Mouse (Mus musculus): ENCODE results near the gene Vps26b. TPM values are rescaled to one million over a fixed set of nuclear protein-coding genes. Genes with fewer than 3 reads are reported as not detected.
A peak's percentile ranks its signal among the peaks of the same experiment; 100 is the strongest.

The Vps26b gene
- polyA plus RNA-seq (2014; fragmentation: Nextera tagmentation; extraction: Ambion mirVana): 24.1 and 42.3 TPM in 2 replicates

DNA sequence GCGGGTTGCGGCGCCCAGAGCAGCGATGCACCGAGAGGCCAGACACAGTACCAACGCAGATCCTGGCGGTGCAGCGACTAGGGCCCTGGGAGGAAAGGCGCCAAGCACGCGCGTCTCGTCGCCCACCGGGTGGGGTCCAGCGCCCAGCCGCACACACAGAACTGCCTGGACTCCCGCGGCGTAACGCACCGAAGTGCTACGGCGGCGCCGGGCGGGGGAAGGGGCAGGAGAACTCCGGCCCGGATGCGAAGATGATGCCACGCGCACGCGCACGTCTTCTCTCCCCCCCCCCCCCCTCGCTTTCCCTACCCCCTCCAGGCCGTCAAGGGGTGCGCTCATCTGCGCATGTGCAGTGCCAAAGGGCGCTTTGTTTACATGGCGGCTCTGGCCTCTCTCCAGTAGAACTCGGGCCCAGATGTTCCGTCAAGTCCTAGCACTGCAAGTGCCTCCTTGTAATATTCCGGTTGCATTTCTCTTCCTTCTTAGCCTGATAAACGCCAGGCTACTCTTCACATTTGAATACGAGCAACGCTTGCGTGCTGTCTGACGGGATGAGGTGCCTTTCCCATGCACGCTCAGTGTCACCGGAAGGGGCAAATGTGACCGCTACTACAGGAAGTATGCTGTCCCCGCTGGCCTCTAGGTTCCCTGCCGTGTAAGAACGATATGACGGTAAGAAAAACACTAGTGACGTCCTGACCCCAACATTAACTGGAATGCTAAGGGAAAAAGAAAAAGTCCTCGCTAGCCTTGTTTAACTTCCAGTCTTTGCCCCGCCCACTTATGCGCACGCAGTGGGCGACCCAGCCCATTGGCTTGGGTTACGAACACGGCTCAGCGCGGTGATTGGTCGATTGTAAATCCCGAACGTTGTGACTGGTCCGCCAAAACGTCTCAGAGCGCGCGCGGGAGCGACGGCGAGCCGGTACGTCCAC lies at the start of gene Vps26b, which contains the start of gene Ncapd3:
Vps26b (minus strand) TSS at position 238 of the 935 bp plus-strand sequence.
Ncapd3 (plus strand) TSS at position 348 of the 935 bp plus-strand sequence.
- H3K27me3 ChIP-seq (ENCODE audit: control insufficient read depth, insufficient read depth, low read length): no peaks in the 10 kb centered on the region
- peak; percentile 95 for ATAC-seq (ENCODE audit: low FRiP score, low TSS enrichment)
- no peaks in the 10 kb centered on the region for H3K9me3 ChIP-seq (ENCODE audit: control insufficient read depth, low read length)
- WGBS: under 1% methylated on average over 73 of the region's 80 CpGs
- peak within 1 kb of the TSS; percentile 97 for H3K4me3 ChIP-seq (ENCODE audit: low read length)
- peak within 1 kb of the TSS; percentile 94 for H3K9ac ChIP-seq (ENCODE audit: low read depth, low read length)
- peaks cover 4% of the 10 kb centered on the region; the same call in 1 of the 2 replicates for H3K36me3 ChIP-seq (ENCODE audit: control insufficient read depth, insufficient read depth, low read length)
- peaks cover 29% of the 10 kb centered on the region for H3K4me1 ChIP-seq (ENCODE audit: control insufficient read depth, insufficient read depth, low read length)
- H3K4me2 ChIP-seq (replicated peaks; ENCODE audit: low read depth, low read length): peak within 1 kb of the TSS; percentile 88
- peak within 1 kb of the TSS; percentile 90 for H3K27ac ChIP-seq (ENCODE audit: low read depth, low read length)

DNA sequence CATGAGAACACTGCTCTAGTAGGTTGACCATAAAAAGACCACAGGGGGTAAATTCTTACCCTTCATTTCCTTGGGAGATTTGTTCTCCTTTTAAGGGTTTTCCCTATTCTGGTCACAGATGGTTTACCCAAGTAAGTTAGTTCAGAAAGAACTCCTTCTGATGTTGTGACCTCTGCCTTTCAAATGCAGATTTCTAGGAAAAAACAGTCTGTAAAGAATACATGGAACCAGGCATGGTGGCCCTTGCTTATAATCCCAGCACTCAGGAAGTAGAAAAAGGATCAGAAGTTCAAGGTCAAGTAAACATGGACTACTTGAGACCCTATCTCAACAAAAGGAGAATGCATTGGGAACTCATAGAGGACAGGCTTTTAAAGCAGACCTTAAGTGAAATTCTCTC lies 45.9 kb upstream of the Vps26b start:
- no peaks in the 10 kb centered on the region for H3K9me3 ChIP-seq (ENCODE audit: control insufficient read depth, low read length)

DNA sequence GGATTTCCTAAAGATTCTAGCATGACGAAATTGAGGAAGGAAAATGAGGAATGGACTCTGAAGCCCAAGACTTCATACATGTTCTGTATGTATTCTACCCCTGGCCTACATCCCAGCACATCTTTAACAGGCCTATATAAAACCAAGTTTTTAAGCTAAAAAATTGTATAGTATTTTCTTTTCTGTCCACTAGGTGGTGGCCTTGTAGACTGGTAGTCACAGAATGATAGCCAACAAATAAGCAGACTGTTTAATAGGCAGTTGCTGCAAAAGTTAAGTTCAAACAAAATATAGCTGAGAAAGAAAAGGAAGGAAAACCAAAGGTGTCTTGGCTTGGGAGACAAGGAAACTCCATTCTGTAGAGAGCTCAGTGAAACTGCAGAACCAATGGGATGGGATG lies 44.8 kb upstream of the Vps26b start:
- WGBS: 84% methylated on average over 1 of the region's 1 CpGs
- Histone ChIP-seq H3K27me3 (ENCODE audit: control insufficient read depth, insufficient read depth, low read length) (no peaks in the 10 kb centered on the region), H3K4me2 (replicated peaks; ENCODE audit: low read depth, low read length) (no peak overlapping the region), H3K4me3 (ENCODE audit: low read length) (no peak overlapping the region), H3K9me3 (ENCODE audit: control insufficient read depth, low read length) (no peaks in the 10 kb centered on the region), H3K36me3 (ENCODE audit: control insufficient read depth, insufficient read depth, low read length) (peaks cover 79% of the 10 kb centered on the region), H3K9ac (ENCODE audit: low read depth, low read length) (no peak overlapping the region), H3K27ac (ENCODE audit: low read depth, low read length) (no peak overlapping the region), H3K4me1 (ENCODE audit: control insufficient read depth, insufficient read depth, low read length) (no peaks in the 10 kb centered on the region)
- ATAC-seq (ENCODE audit: low FRiP score, low TSS enrichment): no peak

More for the DNA sequence above, 45.9 kb upstream of the Vps26b start:
- H3K27ac ChIP-seq (ENCODE audit: low read depth, low read length): no peak overlapping the region
- ATAC-seq (ENCODE audit: low FRiP score, low TSS enrichment): no peak
- no peak overlapping the region for H3K9ac ChIP-seq (ENCODE audit: low read depth, low read length)
- H3K36me3 ChIP-seq (ENCODE audit: control insufficient read depth, insufficient read depth, low read length): peaks cover 72% of the 10 kb centered on the region
- H3K4me3 ChIP-seq (ENCODE audit: low read length): no peak overlapping the region
- no peaks in the 10 kb centered on the region for H3K4me1 ChIP-seq (ENCODE audit: control insufficient read depth, insufficient read depth, low read length)
- no peaks in the 10 kb centered on the region for H3K27me3 ChIP-seq (ENCODE audit: control insufficient read depth, insufficient read depth, low read length)
- H3K4me2 ChIP-seq (replicated peaks; ENCODE audit: low read depth, low read length): no peak overlapping the region

DNA sequence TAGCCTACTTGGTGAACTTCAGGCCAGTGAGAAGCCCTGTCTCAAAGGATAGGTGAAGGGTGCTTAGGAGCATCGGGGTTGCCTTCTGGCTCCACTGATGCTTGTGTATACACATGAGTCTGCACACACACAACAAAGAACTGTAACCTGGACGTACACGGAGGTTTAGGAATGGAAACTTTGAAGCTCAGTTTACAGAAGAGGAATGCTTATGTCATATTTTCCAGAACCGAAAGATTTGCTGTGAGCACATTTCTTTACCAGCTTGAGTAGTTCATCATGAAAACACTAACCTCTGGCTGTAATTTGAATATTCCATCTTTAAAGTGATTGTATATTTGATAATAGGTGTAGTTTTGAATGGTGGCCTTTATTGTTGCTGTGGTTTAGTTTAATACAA lies 41.0 kb upstream of the Vps26b start:
- WGBS: 94% methylated on average over 4 of the region's 4 CpGs
- no peak for ATAC-seq (ENCODE audit: low FRiP score, low TSS enrichment)
- peaks cover 89% of the 10 kb centered on the region for H3K36me3 ChIP-seq (ENCODE audit: control insufficient read depth, insufficient read depth, low read length)

DNA sequence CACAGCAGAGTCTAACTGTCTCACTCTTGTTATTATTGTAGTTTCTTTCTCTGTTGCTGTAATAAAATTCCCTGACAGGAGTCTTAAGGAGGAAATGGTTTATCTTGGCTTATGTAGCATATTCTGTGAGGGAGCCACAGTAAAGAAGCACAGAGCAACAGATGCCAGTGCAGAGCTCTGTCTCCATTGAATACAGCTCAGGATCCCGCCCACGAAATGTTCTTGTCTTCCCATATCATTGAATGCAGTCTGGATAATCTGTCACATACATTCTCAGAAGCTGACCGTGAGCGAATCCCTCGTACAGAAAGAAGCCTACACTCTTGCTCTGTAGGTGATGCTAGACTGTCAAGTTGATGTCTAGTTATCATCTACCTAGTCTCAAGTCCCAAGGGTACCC lies 28.5 kb upstream of the Vps26b start:
- Histone ChIP-seq H3K9me3 (ENCODE audit: control insufficient read depth, low read length) (no peaks in the 10 kb centered on the region), H3K4me1 (ENCODE audit: control insufficient read depth, insufficient read depth, low read length) (no peaks in the 10 kb centered on the region), H3K4me2 (replicated peaks; ENCODE audit: low read depth, low read length) (no peak overlapping the region), H3K36me3 (ENCODE audit: control insufficient read depth, insufficient read depth, low read length) (peaks cover 82% of the 10 kb centered on the region), H3K27me3 (ENCODE audit: control insufficient read depth, insufficient read depth, low read length) (no peaks in the 10 kb centered on the region), H3K4me3 (ENCODE audit: low read length) (no peak overlapping the region), H3K9ac (ENCODE audit: low read depth, low read length) (no peak overlapping the region), H3K27ac (ENCODE audit: low read depth, low read length) (no peak overlapping the region)
- no peak for ATAC-seq (ENCODE audit: low FRiP score, low TSS enrichment)
- WGBS: 83% methylated on average over 5 of the region's 5 CpGs

More for the DNA sequence above, 41.0 kb upstream of the Vps26b start:
- H3K4me2 ChIP-seq (replicated peaks; ENCODE audit: low read depth, low read length): no peak overlapping the region
- H3K27me3 ChIP-seq (ENCODE audit: control insufficient read depth, insufficient read depth, low read length): no peaks in the 10 kb centered on the region
- no peak overlapping the region for H3K27ac ChIP-seq (ENCODE audit: low read depth, low read length)
- H3K4me1 ChIP-seq (ENCODE audit: control insufficient read depth, insufficient read depth, low read length): no peaks in the 10 kb centered on the region
- H3K9me3 ChIP-seq (ENCODE audit: control insufficient read depth, low read length): no peaks in the 10 kb centered on the region
- no peak overlapping the region for H3K4me3 ChIP-seq (ENCODE audit: low read length)
- no peak overlapping the region for H3K9ac ChIP-seq (ENCODE audit: low read depth, low read length)

DNA sequence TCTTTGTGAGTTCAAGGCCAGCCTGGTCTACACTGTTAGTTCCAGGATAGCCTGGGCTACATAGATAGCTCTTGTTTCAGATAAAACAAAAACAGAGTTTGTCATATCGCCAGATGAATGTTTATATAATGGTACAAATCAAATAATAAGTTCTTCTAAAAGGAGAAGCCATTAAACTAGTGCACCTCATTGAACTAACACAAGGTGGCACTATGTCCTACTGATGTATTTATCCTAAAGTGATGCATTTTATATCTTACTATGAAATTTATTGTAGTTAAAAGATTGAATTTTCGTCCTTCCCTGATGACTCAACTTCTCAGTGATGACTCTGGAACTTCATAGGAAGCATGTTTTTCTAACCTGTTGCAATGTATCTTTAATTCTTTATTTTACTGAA lies 19.6 kb upstream of the Vps26b start:
- H3K27me3 ChIP-seq (ENCODE audit: control insufficient read depth, insufficient read depth, low read length): no peaks in the 10 kb centered on the region
- WGBS: 93% methylated on average over 2 of the region's 2 CpGs
- no peak overlapping the region for H3K9ac ChIP-seq (ENCODE audit: low read depth, low read length)
- H3K27ac ChIP-seq (ENCODE audit: low read depth, low read length): no peak overlapping the region
- H3K9me3 ChIP-seq (ENCODE audit: control insufficient read depth, low read length): no peaks in the 10 kb centered on the region
- H3K36me3 ChIP-seq (ENCODE audit: control insufficient read depth, insufficient read depth, low read length): peaks cover 87% of the 10 kb centered on the region
- no peak overlapping the region for H3K4me2 ChIP-seq (replicated peaks; ENCODE audit: low read depth, low read length)
- no peaks in the 10 kb centered on the region for H3K4me1 ChIP-seq (ENCODE audit: control insufficient read depth, insufficient read depth, low read length)
- ATAC-seq (ENCODE audit: low FRiP score, low TSS enrichment): no peak
- H3K4me3 ChIP-seq (ENCODE audit: low read length): no peak overlapping the region

DNA sequence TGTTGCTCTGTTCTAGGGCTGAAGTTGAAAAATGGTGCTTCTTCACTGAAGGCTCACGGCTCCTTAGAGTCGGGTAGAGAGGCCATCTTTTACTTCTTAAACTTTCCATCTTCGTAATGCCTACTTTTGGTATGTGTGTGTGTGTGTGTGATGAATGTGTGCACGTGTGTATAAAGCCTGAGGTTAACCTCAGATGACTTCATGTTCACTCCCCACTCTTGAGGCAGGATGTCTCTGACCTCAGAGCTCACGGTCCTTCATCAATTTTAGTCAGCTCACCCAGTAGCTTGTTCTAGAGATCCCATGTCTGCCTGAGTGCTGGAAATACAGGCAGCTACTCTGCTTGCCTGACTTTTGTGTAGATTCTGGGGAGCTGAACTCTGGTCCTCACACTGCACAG lies 14.0 kb upstream of the Vps26b start:
- no peaks in the 10 kb centered on the region for H3K9me3 ChIP-seq (ENCODE audit: control insufficient read depth, low read length)
- WGBS: 92% methylated on average over 5 of the region's 5 CpGs
- H3K27me3 ChIP-seq (ENCODE audit: control insufficient read depth, insufficient read depth, low read length): no peaks in the 10 kb centered on the region
- H3K4me2 ChIP-seq (replicated peaks; ENCODE audit: low read depth, low read length): no peak overlapping the region
- H3K9ac ChIP-seq (ENCODE audit: low read depth, low read length): no peak overlapping the region
- no peak for ATAC-seq (ENCODE audit: low FRiP score, low TSS enrichment)
- no peaks in the 10 kb centered on the region for H3K4me1 ChIP-seq (ENCODE audit: control insufficient read depth, insufficient read depth, low read length)
- no peak overlapping the region for H3K27ac ChIP-seq (ENCODE audit: low read depth, low read length)
- H3K4me3 ChIP-seq (ENCODE audit: low read length): no peak overlapping the region
- peaks cover 80% of the 10 kb centered on the region for H3K36me3 ChIP-seq (ENCODE audit: control insufficient read depth, insufficient read depth, low read length)

DNA sequence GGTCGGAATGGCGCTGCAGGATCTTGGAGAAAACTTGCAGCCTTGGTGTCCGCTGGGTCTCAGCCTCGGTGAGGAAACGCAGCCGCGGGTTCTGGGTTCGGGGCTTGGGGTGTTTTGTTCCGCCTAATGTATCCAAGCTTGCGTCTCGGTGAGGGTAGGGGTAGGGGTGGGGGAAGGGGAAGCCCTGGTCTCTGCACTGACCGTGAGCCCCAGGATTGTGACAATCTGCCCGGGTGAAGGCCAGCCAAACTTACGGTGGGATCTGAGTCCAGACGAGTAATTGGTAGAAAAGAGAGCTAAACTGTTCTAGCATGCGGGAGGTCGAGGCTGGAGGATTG lies 867 bp upstream of the Vps26b start:
- H3K9ac ChIP-seq (ENCODE audit: low read depth, low read length): peak overlapping the region; percentile 94
- no peak overlapping the region for H3K27ac ChIP-seq (ENCODE audit: low read depth, low read length)
- WGBS: 0% methylated on average over 17 of the region's 17 CpGs

More for the DNA sequence above, 867 bp upstream of the Vps26b start:
- Histone ChIP-seq H3K4me3 (ENCODE audit: low read length) (peak overlapping the region; percentile 97), H3K4me1 (ENCODE audit: control insufficient read depth, insufficient read depth, low read length) (peaks cover 29% of the 10 kb centered on the region), H3K36me3 (ENCODE audit: control insufficient read depth, insufficient read depth, low read length) (peaks cover 4% of the 10 kb centered on the region; the same call in 1 of the 2 replicates), H3K27me3 (ENCODE audit: control insufficient read depth, insufficient read depth, low read length) (no peaks in the 10 kb centered on the region), H3K4me2 (replicated peaks; ENCODE audit: low read depth, low read length) (peak overlapping the region; percentile 68), H3K9me3 (ENCODE audit: control insufficient read depth, low read length) (no peaks in the 10 kb centered on the region)
- no peak; the same call in 1 of the 2 replicates for ATAC-seq (ENCODE audit: low FRiP score, low TSS enrichment)
